Mouse (Mus musculus) layer of hippocampus, adult 8-10 months (tissue): ENCODE data around the gene Nup188. TPM values are rescaled to one million over a fixed set of nuclear protein-coding genes. Genes with fewer than 3 reads are reported as not detected.
A peak's percentile ranks its signal among the peaks of the same experiment; 100 is the strongest.

Source experiments
- DNase-seq, 2 experiments: peaks; one replicate each; pipeline ENCODE4 v3.0.0; 2022; ENCODE audit warnings: low spot score in 2 of 2
- total RNA-seq, 4 experiments: library from RNA; stranded (reverse); gene quantifications; 2 replicates each; pipeline ENCODE4 v1.2.4; 2022

Nup188 gene
- total RNA-seq, result 10 to 100 TPM; 18.6 to 22.4 (median 20.6) TPM

GRCm38 (mm10) chr2:30286192-30287026 lies at the start of gene Nup188, which contains the start of gene Dolk:
Gene Nup188, plus strand, starts transcription at chr2:30286397.
Gene Dolk, minus strand, starts transcription at chr2:30286334.
- peak; percentile 85 to 94 for DNase-seq

GRCm38 (mm10) chr2:30236426-30237198 lies 49.6 kb upstream of the Nup188 start:
- peak in 1 of 2 experiments; percentile 28 for DNase-seq

- peak; percentile 99 for DNase-seq
Measured at GRCm38 (mm10) chr2:30237199-30237880, 48.9 kb upstream of the Nup188 start, which contains the start of gene Lrrc8a. Gene Lrrc8a, plus strand, starts transcription at chr2:30237715.

GRCm38 (mm10) chr2:30237881-30238280 lies 48.3 kb upstream of the Nup188 start:
- no peak for DNase-seq

GRCm38 (mm10) chr2:30238906-30239465 lies 47.2 kb upstream of the Nup188 start:
- DNase-seq, result no peak

GRCm38 (mm10) chr2:30239777-30240176 lies 46.4 kb upstream of the Nup188 start:
- no peak for DNase-seq

- DNase-seq, result no peak
Measured at GRCm38 (mm10) chr2:30240267-30240666, 45.9 kb upstream of the Nup188 start, which contains the start of gene Gm28035. Gene Gm28035, plus strand, starts transcription at chr2:30240567.

GRCm38 (mm10) chr2:30242509-30242908 lies 43.7 kb upstream of the Nup188 start:
- no peak for DNase-seq

GRCm38 (mm10) chr2:30243391-30243790 lies 42.8 kb upstream of the Nup188 start:
- DNase-seq, result no peak

- no peak for DNase-seq
Measured at GRCm38 (mm10) chr2:30244595-30245178, 41.5 kb upstream of the Nup188 start.

GRCm38 (mm10) chr2:30247036-30247435 lies 39.2 kb upstream of the Nup188 start:
- DNase-seq, result no peak

GRCm38 (mm10) chr2:30247681-30248080 lies 38.5 kb upstream of the Nup188 start:
- no peak for DNase-seq

- no peak for DNase-seq
Measured at GRCm38 (mm10) chr2:30249182-30249581, 37.0 kb upstream of the Nup188 start.

GRCm38 (mm10) chr2:30250166-30251128 lies 35.8 kb upstream of the Nup188 start:
- DNase-seq, result no peak

- DNase-seq, result no peak
Measured at GRCm38 (mm10) chr2:30251417-30252104, 34.6 kb upstream of the Nup188 start.

GRCm38 (mm10) chr2:30252521-30252920 lies 33.7 kb upstream of the Nup188 start:
- DNase-seq, result no peak

GRCm38 (mm10) chr2:30253809-30254208 lies 32.4 kb upstream of the Nup188 start:
- no peak for DNase-seq

- DNase-seq, result no peak
Measured at GRCm38 (mm10) chr2:30255631-30256395, 30.4 kb upstream of the Nup188 start.
